ENCODE assay signal across 9 mouse cellular contexts in the genomic region with DNA sequence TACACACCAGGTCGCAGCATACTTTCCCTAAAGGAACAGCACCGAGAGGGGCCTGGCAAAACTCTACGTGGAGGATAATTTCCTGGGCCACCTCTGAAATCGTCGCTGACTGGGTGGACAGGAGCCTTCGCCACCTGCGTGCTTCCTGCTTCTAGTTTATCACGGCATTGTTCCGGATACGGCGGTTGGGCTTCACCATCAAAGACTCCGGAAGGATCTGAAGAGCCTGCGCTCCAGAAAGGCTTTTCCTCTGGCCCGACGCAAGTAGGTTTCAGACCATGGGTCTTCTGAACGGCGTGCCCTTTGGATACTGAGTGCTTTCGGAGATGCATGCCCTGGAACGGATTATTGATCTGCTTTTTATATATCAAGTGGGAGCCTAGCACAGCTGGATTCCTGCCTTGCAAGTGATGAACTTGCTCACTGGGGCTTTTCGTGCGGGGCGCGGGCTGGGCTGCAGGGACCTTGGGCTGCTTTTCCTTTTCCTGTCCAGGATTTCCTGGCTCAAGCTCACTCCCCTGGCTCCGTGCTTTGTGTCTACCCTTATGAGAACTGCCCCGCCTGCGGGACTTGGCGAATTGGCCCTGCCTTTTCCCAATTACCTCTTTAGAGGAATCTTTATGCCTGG. TPM values are rescaled to one million over a fixed set of nuclear protein-coding genes. Genes with fewer than 3 reads are reported as not detected.
DNase-seq lines count a peak whose midpoint lies in the region; ATAC-seq and TF ChIP-seq lines count a peak whose summit lies in the region.
"Had no signal": no experiment of that assay in that cellular context is flagged by ENCODE, and none has a peak within 500 bp of the region (broad histone marks: within the 10 kb centered on the region; RNA-seq: fewer than 3 reads in every experiment).

No protein-coding gene starts in this region.

- 64% methylated on average over 27 of the region's 27 CpGs for WGBS in midbrain, postnatal 0 days
- 68% methylated on average over 27 of the region's 27 CpGs for WGBS in midbrain, embryonic 11.5 days
- WGBS in liver, embryonic 14.5 days (ENCODE audit: insufficient replicate concordance), result 11% methylated on average over 27 of the region's 27 CpGs
- 58% methylated on average over 27 of the region's 27 CpGs for WGBS in stomach, embryonic 14.5 days

- H3K4me3 ChIP-seq in midbrain, postnatal 0 days (ENCODE audit: low read depth, low read length), result no peak overlapping the region
- no peak overlapping the region for H3K4me3 ChIP-seq in midbrain, embryonic 11.5 days (ENCODE audit: low read depth, low read length)
- H3K4me3 ChIP-seq in liver, embryonic 14.5 days (ENCODE audit: insufficient read depth in 1 of 2, low read depth in 2 of 2, low read length in 2 of 2), result peak overlapping the region; percentile 17 to 23
- H3K4me3 ChIP-seq in stomach, embryonic 14.5 days (ENCODE audit: low read depth, low read length), result no peak overlapping the region

- TF ChIP-seq EP300 in liver, embryonic 14.5 days (IDR thresholded peaks at IDR 0.05; ENCODE audit: low read depth), result no peak

- no peak for TF ChIP-seq CTCF in midbrain, postnatal 0 days (IDR thresholded peaks at IDR 0.05)
- no peak for TF ChIP-seq CTCF in liver, embryonic 14.5 days (IDR thresholded peaks at IDR 0.05; ENCODE audit: low read depth)

- no peak overlapping the region for H3K27ac ChIP-seq in midbrain, postnatal 0 days (ENCODE audit: low read depth, low read length)
- no peak overlapping the region for H3K27ac ChIP-seq in midbrain, embryonic 11.5 days (ENCODE audit: low read depth, low read length)
- H3K27ac ChIP-seq in liver, embryonic 14.5 days, result no peak overlapping the region
- peak overlapping the region; percentile 62; the same call in 1 of the 2 replicates for H3K27ac ChIP-seq in stomach, embryonic 14.5 days (ENCODE audit: low read length)

- ATAC-seq in midbrain, postnatal 0 days (ENCODE audit: low FRiP score), result no peak
- no peak for ATAC-seq in midbrain, embryonic 11.5 days (ENCODE audit: low FRiP score)
- peak; percentile 96 for ATAC-seq in inflammation-experienced regulatory T-cells, adult 6 months
- no peak for ATAC-seq in liver, embryonic 14.5 days (ENCODE audit: insufficient read depth)
- no peak for ATAC-seq in stomach, embryonic 14.5 days (ENCODE audit: insufficient number of reproducible peaks, insufficient read depth, low FRiP score, low read depth)
- ATAC-seq: Patski had no signal

- no peaks in the 10 kb centered on the region for H3K4me1 ChIP-seq in midbrain, postnatal 0 days (ENCODE audit: insufficient read depth, low read length)
- no peaks in the 10 kb centered on the region for H3K4me1 ChIP-seq in midbrain, embryonic 11.5 days (ENCODE audit: control insufficient read depth, insufficient read depth, low read length)
- H3K4me1 ChIP-seq in liver, embryonic 14.5 days (replicated peaks; ENCODE audit: control insufficient read depth in 2 of 2, insufficient read depth in 2 of 2, low read length in 1 of 2), result peaks cover 8 to 16% of the 10 kb centered on the region in 2 experiments; a peak in 3 of 4 replicates
- H3K4me1 ChIP-seq in stomach, embryonic 14.5 days (ENCODE audit: control insufficient read depth, insufficient read depth, low read length), result no peaks in the 10 kb centered on the region

- H3K9ac ChIP-seq in midbrain, postnatal 0 days (replicated peaks; ENCODE audit: low read length, poor library complexity, severe bottlenecking), result no peak overlapping the region
- no peak overlapping the region for H3K9ac ChIP-seq in midbrain, embryonic 11.5 days (ENCODE audit: low read length)
- H3K9ac ChIP-seq in liver, embryonic 14.5 days (replicated peaks), result no peak overlapping the region; the same call in 1 of the 2 replicates
- no peak overlapping the region for H3K9ac ChIP-seq in stomach, embryonic 14.5 days (replicated peaks; ENCODE audit: low read depth, low read length)

- no peak for DNase-seq in midbrain, postnatal 0 days (ENCODE audit: low spot score)
- no peak for DNase-seq in midbrain, embryonic 11.5 days (ENCODE audit: low spot score, missing footprints)
- peak; percentile 41 for DNase-seq in gastrocnemius, adult 18-20 months (ENCODE audit: low spot score)
- DNase-seq in liver, embryonic 14.5 days (ENCODE audit: low read depth in 3 of 3, low spot score in 3 of 3), result no peak
- no peak for DNase-seq in cerebellum, postnatal 36 days
- no peak for DNase-seq in layer of hippocampus, adult 11-12 months (ENCODE audit: low spot score)

- 0 out of 2 replicates have a peak overlapping the region, but pooled peaks have one; percentile 6 for H3K4me2 ChIP-seq in midbrain, postnatal 0 days (ENCODE audit: low read depth, low read length, poor library complexity, severe bottlenecking)
- H3K4me2 ChIP-seq in midbrain, embryonic 11.5 days, result no peak overlapping the region
- peak overlapping the region; percentile 59 for H3K4me2 ChIP-seq in liver, embryonic 14.5 days (ENCODE audit: low read depth)
- H3K4me2 ChIP-seq in stomach, embryonic 14.5 days (replicated peaks; ENCODE audit: low read depth, low read length), result peak overlapping the region; percentile 20; the same call in 1 of the 2 replicates

- no peaks in the 10 kb centered on the region; the same call in 1 of the 2 replicates for H3K27me3 ChIP-seq in midbrain, postnatal 0 days (ENCODE audit: insufficient read depth, low read length)
- no peaks in the 10 kb centered on the region for H3K27me3 ChIP-seq in midbrain, embryonic 11.5 days (ENCODE audit: control insufficient read depth, insufficient read depth, low read length)
- H3K27me3 ChIP-seq in liver, embryonic 14.5 days (ENCODE audit: control insufficient read depth, insufficient read depth, low read length), result no peaks in the 10 kb centered on the region
- no peaks in the 10 kb centered on the region for H3K27me3 ChIP-seq in stomach, embryonic 14.5 days (ENCODE audit: control insufficient read depth, insufficient read depth, low read length)

- H3K9me3 ChIP-seq in midbrain, postnatal 0 days (ENCODE audit: low read length), result no peaks in the 10 kb centered on the region
- no peaks in the 10 kb centered on the region for H3K9me3 ChIP-seq in midbrain, embryonic 11.5 days (ENCODE audit: control insufficient read depth, low read length)
- no peaks in the 10 kb centered on the region for H3K9me3 ChIP-seq in liver, embryonic 14.5 days (ENCODE audit: control insufficient read depth, low read length)
- no peaks in the 10 kb centered on the region for H3K9me3 ChIP-seq in stomach, embryonic 14.5 days (ENCODE audit: control insufficient read depth, low read depth, low read length)

- H3K36me3 ChIP-seq in midbrain, postnatal 0 days (ENCODE audit: insufficient read depth, low read length), result peaks cover 3% of the 10 kb centered on the region; the same call in 1 of the 2 replicates
- H3K36me3 ChIP-seq in midbrain, embryonic 11.5 days (ENCODE audit: control insufficient read depth, insufficient read depth, low read length), result no peaks in the 10 kb centered on the region
- H3K36me3 ChIP-seq in liver, embryonic 14.5 days (replicated peaks; ENCODE audit: control insufficient read depth, insufficient read depth, low read depth), result no peaks in the 10 kb centered on the region
- no peaks in the 10 kb centered on the region for H3K36me3 ChIP-seq in stomach, embryonic 14.5 days (ENCODE audit: control insufficient read depth, insufficient read depth, low read length)

RNA-seq across cellular contexts. Expression of a gene that starts 14.1 kb away (rescaled TPM):
- 40.8 and 61.8 TPM in 2 replicates for total RNA-seq in midbrain, postnatal 0 days (2014; rRNA removed)
- polyA plus RNA-seq in midbrain, postnatal 0 days (2015; fragmentation: Nextera tagmentation; extraction: Ambion mirVana), result 71.9 and 77.0 TPM in 2 replicates
- polyA plus RNA-seq in midbrain, embryonic 11.5 days (2014; fragmentation: Nextera tagmentation; extraction: Ambion mirVana), result 127 and 143 TPM in 2 replicates
- 10 to 100 TPM; 42.0 to 49.6 TPM for total RNA-seq in gastrocnemius, adult 18-20 months (2021)
- polyA plus RNA-seq in inflammation-experienced regulatory T-cells, adult 6 months (2017; shearing (Covaris generic)), result 100 to 1,000 TPM in 2 of 3 experiments, 10 to 100 TPM in 1; 94.3 to 115 (median 103) TPM
- polyA plus RNA-seq in liver, embryonic 14.5 days (2012; rRNA removed), result 9.9 and 22.7 TPM in 2 replicates
- polyA plus RNA-seq in liver, embryonic 14.5 days (2014; fragmentation: Nextera tagmentation; extraction: Ambion mirVana), result 36.7 and 41.0 TPM in 2 replicates
- polyA plus RNA-seq in stomach, embryonic 14.5 days (2014; fragmentation: Nextera tagmentation; extraction: Ambion mirVana), result 147 and 148 TPM in 2 replicates

Comparison
In these comparisons a context has a peak if more than half of its experiments do, and no peak if none do; other contexts are left out.
1. H3K4me3 ChIP-seq: peak in liver, embryonic 14.5 days (2 of 2); none in midbrain, postnatal 0 days (single experiment), midbrain, embryonic 11.5 days (single experiment) and stomach, embryonic 14.5 days (single experiment).